Mouse (Mus musculus) Patski (cell line): ENCODE measurements around the gene Syn1. TPM values are rescaled to one million over a fixed set of nuclear protein-coding genes. Genes with fewer than 3 reads are reported as not detected.

Experiments used
- ATAC-seq: fragments of 100-300 bp; one replicate; pipeline ENCODE4 v1.8.0; 2021
- CTCF ChIA-PET: fragments of 350-600 bp; sonication (Branson Sonifier 250); formaldehyde crosslinking; loops from one replicate; lab custom pipeline; 2022; ENCODE audit warnings: inconsistent platforms; lab: Charles Lee
- POLR2A ChIA-PET: fragments of 350-600 bp; sonication (Branson Sonifier 250); formaldehyde crosslinking; loops from one replicate; lab custom pipeline; 2022; ENCODE audit warnings: antibody characterized with exemption, inconsistent platforms; lab: Charles Lee
- DNase-seq: peaks from one replicate; pipeline ENCODE4 v3.0.0-alpha.2; 2011; ENCODE audit warnings: low read depth, low spot score
- H3K27me3 ChIP-seq: fragments of 371-371 bp; one replicate; pipeline ENCODE4 v1.5.1; 2021
- CTCF ChIP-seq: fragments of 100-300 bp; IDR thresholded peaks from one replicate; pipeline ENCODE4 v1.5.1; 2021
- in situ Hi-C: fragments of 300-500 bp; cut with MboI; formaldehyde crosslinking; loops from 3 replicates; pipeline ENCODE4 v1.11.1; 2018; ENCODE audit warnings: low pct_unique_long_range_greater_than_20kb, mixed read lengths
- polyA plus RNA-seq: library from polyadenylated mRNA; unstranded; gene quantifications from one replicate; pipeline ENCODE4 v1.2.3, GENCODE M21; 2021

Syn1 gene
- polyA plus RNA-seq, 1 experiment from 2014 or later: 9.4 TPM

- POLR2A ChIA-PET: no interaction called here
- DNase-seq (peak; percentile 1), ATAC-seq (no peak)
- no peak for TF ChIP-seq CTCF
- CTCF ChIA-PET: interaction anchor here (3.0 kb wide), 1 partner anchor 13 kb away, joined by 13 read pairs; no protein-coding TSS in a partner anchor
- in situ Hi-C loops: loop anchor here (25.0 kb wide), 1 partner anchor 520 kb away; no protein-coding TSS in a partner anchor
- H3K27me3 ChIP-seq: peaks cover 23% of the 10 kb centered on the region
These were observed 103.8 kb downstream of the Syn1 start for GRCm38 (mm10) chrX:20816974-20817373.

Other genes with a start within 250 kb of the Syn1 start
- gene Cdk16, start 233.1 kb downstream of the Syn1 start, polyA plus RNA-seq: 151 TPM
- gene Usp11, start 217.1 kb downstream of the Syn1 start, polyA plus RNA-seq: 42.7 TPM
- gene Araf, start 123.2 kb downstream of the Syn1 start, polyA plus RNA-seq: 94.5 TPM
- 130 TPM for gene Timp1, start 50.8 kb downstream of the Syn1 start, polyA plus RNA-seq
- 2.3 TPM for gene Cfp, start 10.6 kb upstream of the Syn1 start, polyA plus RNA-seq
- gene Elk1, start 29.6 kb upstream of the Syn1 start, polyA plus RNA-seq: 23.8 TPM
- 53.6 TPM for gene Uxt, start 41.0 kb upstream of the Syn1 start, polyA plus RNA-seq
- gene Zfp182, start 141.3 kb upstream of the Syn1 start, polyA plus RNA-seq: 3.1 TPM
- gene Spaca5, start 147.4 kb upstream of the Syn1 start, polyA plus RNA-seq: not detected
- 1.4 TPM for gene Zfp300, start 168.5 kb upstream of the Syn1 start, polyA plus RNA-seq
- not detected for gene Ssxa1, start 194.8 kb upstream of the Syn1 start, polyA plus RNA-seq